Mouse (Mus musculus): ENCODE data around the gene Slc17a9. TPM values are rescaled to one million over a fixed set of nuclear protein-coding genes. Genes with fewer than 3 reads are reported as not detected.

The Slc17a9 gene
- polyA plus RNA-seq, 1 experiment from 2014 or later, result 0.29 TPM

DNA sequence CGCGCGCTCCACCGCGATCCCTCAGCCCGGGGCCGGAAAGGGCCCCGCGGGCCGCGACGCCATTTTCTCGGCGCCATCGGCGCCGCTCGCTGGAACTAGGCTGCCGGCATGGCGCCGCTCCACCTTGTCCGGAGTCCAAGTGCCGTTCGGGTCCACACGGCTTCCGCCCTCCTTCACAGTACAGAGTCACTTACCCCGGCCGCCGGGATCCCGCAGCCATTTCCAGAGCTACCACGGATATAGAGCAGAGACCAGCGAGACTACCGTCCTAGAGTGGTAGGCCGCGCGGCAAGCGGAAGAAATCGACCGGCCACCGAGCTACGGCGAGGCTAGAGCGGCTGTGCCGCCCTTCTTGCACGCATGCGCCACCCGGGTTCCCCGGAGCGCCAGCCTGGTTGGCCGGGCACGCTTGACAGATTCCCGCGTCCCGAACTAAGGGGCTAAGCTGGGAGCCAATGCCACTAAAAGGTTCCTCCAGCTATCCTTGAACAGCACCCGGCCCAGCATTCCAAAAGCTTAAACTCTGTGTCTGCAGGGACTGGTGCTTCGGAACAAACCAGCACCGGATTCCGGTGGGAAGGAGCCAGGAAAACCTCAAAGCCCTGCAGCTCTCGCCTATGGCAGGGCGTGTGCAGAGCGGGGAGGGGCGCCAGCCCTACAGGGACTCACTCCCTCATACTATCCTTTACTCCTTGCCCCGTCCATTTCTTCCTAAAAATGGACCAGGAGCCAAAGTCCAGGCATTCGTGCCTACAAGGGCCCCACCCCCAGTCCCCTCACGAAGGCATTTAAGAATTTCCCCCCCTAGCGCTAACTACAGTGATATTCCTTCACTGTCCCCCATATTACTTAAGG, 23.1 kb upstream of the Slc17a9 start:
- Histone ChIP-seq H3K9ac (replicated peaks) (peak overlapping the region; percentile 93), H3K4me2 (replicated peaks) (peak overlapping the region; percentile 95), H3K4me3 (peak overlapping the region; percentile 55), H3K4me1 (peaks cover 38% of the 10 kb centered on the region), H3K36me3 (0 out of 2 replicates have a peak, but pooled peaks cover 3% of the 10 kb centered on the region), H3K27ac (replicated peaks) (peak overlapping the region; percentile 94), H3K27me3 (no peaks in the 10 kb centered on the region), H3K9me3 (no peaks in the 10 kb centered on the region)
- WGBS, result under 1% methylated on average over 66 of the region's 66 CpGs
- ATAC-seq (replicated peaks), result peak; percentile 97

- Histone ChIP-seq H3K27me3 (no peaks in the 10 kb centered on the region), H3K4me1 (peaks cover 44% of the 10 kb centered on the region), H3K36me3 (0 out of 2 replicates have a peak, but pooled peaks cover 3% of the 10 kb centered on the region), H3K9ac (replicated peaks) (peak overlapping the region; percentile 93), H3K4me3 (peak overlapping the region; percentile 55), H3K4me2 (replicated peaks) (peak overlapping the region; percentile 95), H3K27ac (replicated peaks) (peak overlapping the region; percentile 94), H3K9me3 (no peaks in the 10 kb centered on the region)
- no peak for ATAC-seq (replicated peaks)
- WGBS, result 33% methylated on average over 4 of the region's 4 CpGs
Observed at GRCm38 (mm10) chr2:180702701-180703149, 22.3 kb upstream of the Slc17a9 start.

DNA sequence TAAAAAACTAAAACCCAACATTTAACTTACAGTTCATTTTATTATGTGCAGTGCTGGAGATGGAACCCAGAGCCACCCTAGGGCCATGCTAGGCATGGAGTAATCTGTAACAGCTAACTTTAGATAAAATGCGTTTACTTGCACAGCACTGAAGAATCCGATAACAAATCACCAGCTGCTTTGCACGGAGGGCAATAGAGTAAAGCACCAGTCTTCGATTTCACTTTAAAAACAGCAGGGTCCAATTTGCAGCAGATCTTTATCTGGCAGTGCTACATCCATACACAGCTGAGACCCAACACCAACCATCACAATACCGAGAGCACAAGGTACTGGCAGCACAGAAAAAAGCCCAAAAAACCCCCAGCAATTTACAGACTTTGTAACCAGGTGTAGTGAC, 21.9 kb upstream of the Slc17a9 start:
- 90% methylated on average over 5 of the region's 5 CpGs for WGBS
- Histone ChIP-seq H3K36me3 (0 out of 2 replicates have a peak, but pooled peaks cover 3% of the 10 kb centered on the region), H3K4me2 (replicated peaks) (peak overlapping the region; percentile 95), H3K9me3 (no peaks in the 10 kb centered on the region), H3K4me3 (no peak overlapping the region; the same call in 1 of the 2 replicates), H3K27ac (replicated peaks) (no peak overlapping the region), H3K9ac (replicated peaks) (no peak overlapping the region), H3K4me1 (peaks cover 47% of the 10 kb centered on the region), H3K27me3 (no peaks in the 10 kb centered on the region)
- no peak for ATAC-seq (replicated peaks)

DNA sequence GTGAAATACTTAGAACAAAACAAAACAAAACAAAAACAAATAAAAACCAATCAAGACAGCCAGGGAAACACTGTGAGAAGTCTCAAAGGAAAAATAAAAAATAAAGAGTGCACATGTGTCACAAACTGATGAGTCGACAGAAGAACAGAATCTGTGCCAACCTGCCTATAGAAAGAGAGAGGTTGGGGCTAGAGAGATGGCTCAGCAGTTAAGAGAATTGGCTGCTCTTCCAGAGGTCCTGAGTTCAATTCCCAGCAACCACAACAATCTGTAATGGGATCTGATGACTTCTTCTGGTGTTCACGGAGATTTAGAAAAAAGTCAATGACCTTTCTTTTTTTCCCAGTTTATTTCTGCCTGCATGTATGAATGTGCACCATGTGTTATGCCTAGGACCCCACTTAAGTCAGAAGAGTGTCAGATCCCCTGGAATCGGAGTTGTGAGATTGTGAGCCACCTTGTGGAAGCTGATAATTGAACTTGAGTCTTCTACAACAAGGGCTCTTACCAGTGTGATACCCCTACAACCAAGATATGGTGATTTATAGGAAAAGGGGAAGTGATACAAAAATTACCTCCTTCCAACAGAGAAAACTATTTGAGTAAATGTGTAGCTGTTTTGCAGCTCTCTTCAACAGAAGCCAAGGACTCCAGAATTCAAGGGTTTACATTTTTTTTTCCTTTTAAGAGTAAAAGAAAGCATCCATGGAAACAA, 21.3 kb upstream of the Slc17a9 start:
- ATAC-seq (replicated peaks), result no peak
- no peak overlapping the region for H3K4me2 ChIP-seq (replicated peaks)
- H3K4me3 ChIP-seq, result no peak overlapping the region
- H3K27me3 ChIP-seq, result no peaks in the 10 kb centered on the region
- H3K9me3 ChIP-seq, result no peaks in the 10 kb centered on the region
- H3K36me3 ChIP-seq, result 0 out of 2 replicates have a peak, but pooled peaks cover 3% of the 10 kb centered on the region
- H3K27ac ChIP-seq (replicated peaks), result no peak overlapping the region
- H3K9ac ChIP-seq (replicated peaks), result no peak overlapping the region
- 85% methylated on average over 3 of the region's 3 CpGs for WGBS
- H3K4me1 ChIP-seq, result peaks cover 52% of the 10 kb centered on the region

GRCm38 (mm10) chr2:180704591-180704990, 20.5 kb upstream of the Slc17a9 start:
- ATAC-seq (replicated peaks), result no peak
- Histone ChIP-seq H3K27me3 (no peaks in the 10 kb centered on the region), H3K4me3 (no peak overlapping the region), H3K4me2 (replicated peaks) (no peak overlapping the region), H3K27ac (replicated peaks) (no peak overlapping the region), H3K9ac (replicated peaks) (no peak overlapping the region), H3K4me1 (peaks cover 51% of the 10 kb centered on the region), H3K9me3 (no peaks in the 10 kb centered on the region), H3K36me3 (0 out of 2 replicates have a peak, but pooled peaks cover 3% of the 10 kb centered on the region)
- 88% methylated on average over 8 of the region's 8 CpGs for WGBS

DNA sequence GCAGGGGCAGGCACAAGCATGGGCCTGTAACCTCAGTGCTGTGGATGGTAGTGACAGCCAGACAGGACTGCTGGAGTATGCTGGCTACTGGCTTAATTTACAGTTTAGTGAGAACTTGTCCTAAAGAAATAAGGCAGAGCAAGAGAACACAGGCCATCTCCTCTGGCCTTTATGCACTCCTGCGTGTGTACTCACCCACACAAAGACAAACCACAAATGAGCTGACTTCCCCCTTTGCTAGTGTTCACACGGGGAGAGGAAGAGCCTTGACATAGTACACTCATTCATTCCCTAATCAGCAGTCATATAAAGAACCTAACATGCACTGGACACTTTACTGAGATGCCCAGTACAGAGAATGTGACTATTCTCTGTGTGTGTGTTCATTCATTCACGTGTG, 20.0 kb upstream of the Slc17a9 start:
- no peak for ATAC-seq (replicated peaks)
- Histone ChIP-seq H3K9me3 (no peaks in the 10 kb centered on the region), H3K4me2 (replicated peaks) (no peak overlapping the region), H3K4me1 (peaks cover 46% of the 10 kb centered on the region), H3K4me3 (no peak overlapping the region), H3K27me3 (no peaks in the 10 kb centered on the region), H3K9ac (replicated peaks) (no peak overlapping the region), H3K36me3 (0 out of 2 replicates have a peak, but pooled peaks cover 3% of the 10 kb centered on the region), H3K27ac (replicated peaks) (no peak overlapping the region)
- WGBS, result 92% methylated on average over 3 of the region's 3 CpGs

DNA sequence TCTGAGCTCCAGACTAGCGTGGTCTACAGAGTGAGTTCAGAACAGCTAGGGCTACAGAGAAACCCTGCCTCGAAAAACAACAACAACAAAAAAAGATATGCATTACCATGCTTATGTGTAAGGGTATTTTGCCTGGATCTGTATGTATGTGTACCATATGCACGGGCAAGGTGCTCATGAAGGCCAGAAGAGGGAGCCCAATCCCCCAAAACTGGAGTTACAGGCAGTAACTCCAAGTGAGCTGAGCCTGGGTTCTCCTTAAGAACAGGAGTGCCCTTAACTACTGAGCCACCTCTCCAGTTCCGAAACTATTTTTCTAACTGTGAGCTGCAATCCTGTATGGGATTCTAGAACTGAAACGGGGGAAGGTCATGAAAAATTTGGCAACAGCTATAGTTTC, 19.1 kb upstream of the Slc17a9 start:
- H3K9ac ChIP-seq (replicated peaks), result no peak overlapping the region
- no peak overlapping the region for H3K4me3 ChIP-seq
- no peaks in the 10 kb centered on the region for H3K9me3 ChIP-seq
- WGBS, result 93% methylated on average over 5 of the region's 5 CpGs
- peaks cover 41% of the 10 kb centered on the region for H3K4me1 ChIP-seq
- no peak for ATAC-seq (replicated peaks)
- no peaks in the 10 kb centered on the region for H3K27me3 ChIP-seq
- H3K27ac ChIP-seq (replicated peaks), result no peak overlapping the region
- 0 out of 2 replicates have a peak, but pooled peaks cover 3% of the 10 kb centered on the region for H3K36me3 ChIP-seq
- no peak overlapping the region for H3K4me2 ChIP-seq (replicated peaks)

DNA sequence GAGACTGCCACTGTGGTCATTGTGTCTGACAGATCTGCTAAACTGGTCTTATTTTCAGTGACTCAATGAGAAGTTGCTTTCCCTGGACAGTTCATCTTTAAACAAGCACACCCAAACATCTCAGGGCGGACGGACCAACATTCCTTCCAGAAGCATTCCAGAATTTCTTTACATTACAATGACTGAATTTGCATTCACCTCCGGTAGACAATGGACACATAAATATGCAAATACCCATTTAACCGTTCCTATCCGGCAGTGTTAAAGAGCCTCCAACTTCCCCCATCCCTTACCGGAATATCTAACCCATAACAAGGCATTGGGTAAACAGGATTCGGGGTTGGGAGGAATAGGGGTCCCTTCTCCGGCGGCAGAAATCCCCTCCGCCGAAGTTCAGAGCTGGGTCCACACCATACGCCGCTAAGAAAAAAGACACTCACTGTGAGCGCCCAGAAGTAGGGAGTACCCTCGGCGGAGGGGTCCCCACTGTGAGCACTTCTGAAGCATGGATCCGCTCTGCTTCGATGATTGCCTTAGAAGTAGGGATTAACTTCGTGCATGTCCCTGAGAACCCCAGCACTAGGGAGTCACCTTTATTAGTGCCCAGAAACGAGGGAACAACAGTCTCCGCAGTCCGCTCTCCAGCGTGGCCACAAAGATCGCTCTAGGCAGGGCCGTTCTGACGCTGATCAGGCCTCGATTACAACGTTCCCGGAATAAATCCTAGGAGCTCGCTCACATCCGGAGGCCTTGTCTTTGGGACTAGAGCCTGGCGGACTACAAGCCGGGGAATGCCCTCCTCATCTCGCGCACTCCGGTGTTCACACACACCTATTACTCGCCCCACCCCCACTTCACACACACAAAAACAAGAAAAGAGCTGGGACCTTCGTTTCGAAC, 15.8 kb upstream of the Slc17a9 start:
- under 1% methylated on average over 39 of the region's 39 CpGs for WGBS
- H3K9ac ChIP-seq (replicated peaks), result peak overlapping the region; percentile 71
- H3K4me1 ChIP-seq, result peaks cover 41% of the 10 kb centered on the region
- H3K9me3 ChIP-seq, result no peaks in the 10 kb centered on the region
- H3K36me3 ChIP-seq, result peaks cover 14% of the 10 kb centered on the region
- H3K4me2 ChIP-seq (replicated peaks), result peak overlapping the region; percentile 86
- peak overlapping the region; percentile 65 for H3K4me3 ChIP-seq
- peak; percentile 34 for ATAC-seq (replicated peaks)
- H3K27me3 ChIP-seq, result no peaks in the 10 kb centered on the region
- peak overlapping the region; percentile 83 for H3K27ac ChIP-seq (replicated peaks)

DNA sequence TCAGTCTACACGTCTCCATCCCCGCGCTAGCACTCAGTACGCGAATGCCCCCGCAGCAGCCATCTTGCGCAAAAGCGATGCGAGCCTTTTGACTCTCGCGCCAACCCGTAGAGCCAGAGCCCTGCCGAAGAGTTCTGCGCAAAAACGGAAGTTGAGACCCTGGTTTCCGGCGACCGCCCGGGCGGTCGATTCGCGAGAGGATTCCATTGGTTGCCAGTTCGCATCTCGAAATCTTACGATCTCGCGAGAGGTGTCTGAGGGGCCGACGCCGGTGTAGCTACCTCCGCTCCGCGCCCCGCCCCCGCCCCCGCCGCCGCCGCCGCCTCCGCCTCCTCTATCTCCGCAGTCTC, 15.2 kb upstream of the Slc17a9 start, which contains the start of the genes Dido1 and Gid8:
Gene Dido1 (minus strand): TSS at position 77 of the 350 bp plus-strand sequence.
Gene Gid8 (plus strand): TSS at position 195 of the 350 bp plus-strand sequence.
- peak within 1 kb of the TSS; percentile 86 for H3K4me2 ChIP-seq (replicated peaks)
- under 1% methylated on average over 42 of the region's 43 CpGs for WGBS
- peak within 1 kb of the TSS; percentile 83 for H3K9ac ChIP-seq (replicated peaks)
- peak within 1 kb of the TSS; percentile 83 for H3K27ac ChIP-seq (replicated peaks)
- H3K4me1 ChIP-seq, result peaks cover 41% of the 10 kb centered on the region
- no peaks in the 10 kb centered on the region for H3K9me3 ChIP-seq
- peak; percentile 97 for ATAC-seq (replicated peaks)
- H3K4me3 ChIP-seq, result peak within 1 kb of the TSS; percentile 65
- no peaks in the 10 kb centered on the region for H3K27me3 ChIP-seq
- peaks cover 20% of the 10 kb centered on the region for H3K36me3 ChIP-seq

GRCm38 (mm10) chr2:180710276-180711155, 14.5 kb upstream of the Slc17a9 start:
- 3% methylated on average over 59 of the region's 64 CpGs for WGBS
- Histone ChIP-seq H3K27ac (replicated peaks) (peak overlapping the region; percentile 81), H3K27me3 (no peaks in the 10 kb centered on the region), H3K9me3 (no peaks in the 10 kb centered on the region), H3K4me1 (peaks cover 41% of the 10 kb centered on the region), H3K9ac (replicated peaks) (peak overlapping the region; percentile 83), H3K36me3 (peaks cover 20% of the 10 kb centered on the region), H3K4me3 (peak overlapping the region; percentile 65), H3K4me2 (replicated peaks) (peak overlapping the region; percentile 74)
- no peak; the same call in 1 of the 2 replicates for ATAC-seq (replicated peaks)

Data from forebrain, embryonic 15.5 days (tissue).